Mouse (Mus musculus) spleen, adult 2 months (tissue): ENCODE data around the gene Lpcat1. TPM values are rescaled to one million over a fixed set of nuclear protein-coding genes. Genes with fewer than 3 reads are reported as not detected.

ENCODE experiments used
- DNase-seq, 2 experiments: peaks; one replicate each; pipeline versions ENCODE4 v3.0.0 to v3.0.0-alpha.2; 2012 to 2021; ENCODE audit warnings: low spot score in 2 of 2, low read depth in 1 of 2
- H3K27ac ChIP-seq: fragments of 200-500 bp; 2 replicates; pipeline ENCODE4 v1.5.1; 2012; ENCODE audit warnings: low read length, inconsistent platforms; ENCODE audit not compliant: insufficient read depth
- H3K27me3 ChIP-seq: fragments of 200-500 bp; 2 replicates; pipeline ENCODE4 v1.6.1; 2012; ENCODE audit warnings: mild to moderate bottlenecking, moderate library complexity, low read length, inconsistent platforms; ENCODE audit not compliant: control insufficient read depth, insufficient read depth
- H3K36me3 ChIP-seq: fragments of 200-500 bp; 2 replicates; pipeline ENCODE4 v1.6.1; 2012; ENCODE audit warnings: mild to moderate bottlenecking, low read length, inconsistent platforms; ENCODE audit not compliant: control insufficient read depth, insufficient read depth
- H3K4me1 ChIP-seq: fragments of 200-500 bp; 2 replicates; pipeline ENCODE4 v1.6.1; 2011; ENCODE audit warnings: inconsistent platforms; ENCODE audit not compliant: control insufficient read depth, insufficient read depth, insufficient read length
- H3K4me3 ChIP-seq: fragments of 200-500 bp; 2 replicates; pipeline ENCODE4 v1.5.1; 2011; ENCODE audit warnings: mild to moderate bottlenecking, inconsistent platforms; ENCODE audit not compliant: insufficient read depth, insufficient read length; ENCODE audit errors: extremely low read depth
- CTCF ChIP-seq: fragments of 200-500 bp; IDR thresholded peaks from 2 replicates; pipeline ENCODE4 v1.5.1; 2011; ENCODE audit warnings: mild to moderate bottlenecking, inconsistent platforms; ENCODE audit not compliant: insufficient read depth, insufficient read length, insufficient replicate concordance; ENCODE audit errors: extremely low read depth
- POLR2A ChIP-seq: fragments of 200-500 bp; IDR thresholded peaks from 2 replicates; pipeline ENCODE4 v1.6.1; 2011; ENCODE audit warnings: low read depth, low read length, inconsistent platforms
- WGBS: fragments of 180-500 bp; shearing (Covaris S2); methylation state at CpG from one replicate; pipeline ENCODE4 v1.1.7; 2018; 5-methylcytosine and 5-hydroxymethylcytosine counted together
- polyA plus RNA-seq: library from polyadenylated mRNA; depleted of rRNA; stranded (reverse); fragments of >200 nt; gene quantifications from 2 replicates; pipeline ENCODE4 v1.2.3, GENCODE M21; 2012

Lpcat1 gene
- polyA plus RNA-seq, 1 experiment = 64.9 TPM

- WGBS = 93% methylated on average over 4 of the region's 4 CpGs
- Histone ChIP-seq H3K27me3 (no peaks in the 10 kb centered on the region), H3K27ac (no peak overlapping the region), H3K4me3 (no peak overlapping the region), H3K4me1 (no peaks in the 10 kb centered on the region), H3K36me3 (no peaks in the 10 kb centered on the region)
- TF ChIP-seq POLR2A (no peak), CTCF (no peak)
- no peak for DNase-seq
Observed at GRCm38 (mm10) chr13:73426587-73426986, 40.4 kb upstream of the Lpcat1 start.

- Histone ChIP-seq H3K27me3 (no peaks in the 10 kb centered on the region), H3K36me3 (no peaks in the 10 kb centered on the region), H3K4me3 (no peak overlapping the region), H3K27ac (no peak overlapping the region), H3K4me1 (peaks cover 13% of the 10 kb centered on the region)
- no peak for DNase-seq
- 88% methylated on average over 6 of the region's 6 CpGs for WGBS
- TF ChIP-seq CTCF (no peak), POLR2A (no peak)
Observed at GRCm38 (mm10) chr13:73429605-73430321, 37.2 kb upstream of the Lpcat1 start.

- no peaks in the 10 kb centered on the region for H3K36me3 ChIP-seq
- H3K4me1 ChIP-seq = peaks cover 21% of the 10 kb centered on the region
- WGBS = 83% methylated on average over 7 of the region's 7 CpGs
- no peak overlapping the region for H3K27ac ChIP-seq
- no peaks in the 10 kb centered on the region for H3K27me3 ChIP-seq
- no peak overlapping the region for H3K4me3 ChIP-seq
- no peak for DNase-seq
- TF ChIP-seq CTCF (no peak), POLR2A (no peak)
Observed at GRCm38 (mm10) chr13:73432466-73433149, 34.4 kb upstream of the Lpcat1 start.

- Histone ChIP-seq H3K27me3 (no peaks in the 10 kb centered on the region), H3K27ac (peak overlapping the region; percentile 68), H3K36me3 (no peaks in the 10 kb centered on the region), H3K4me3 (no peak overlapping the region), H3K4me1 (peaks cover 21% of the 10 kb centered on the region)
- WGBS = 47% methylated on average over 15 of the region's 15 CpGs
- DNase-seq = no peak
- TF ChIP-seq POLR2A (no peak), CTCF (no peak)
Observed at GRCm38 (mm10) chr13:73433681-73434535, 33.1 kb upstream of the Lpcat1 start.

GRCm38 (mm10) chr13:73434687-73435086 is 32.3 kb upstream of the Lpcat1 start:
- H3K4me1 ChIP-seq = peaks cover 21% of the 10 kb centered on the region
- no peak overlapping the region for H3K4me3 ChIP-seq
- H3K27ac ChIP-seq = peak overlapping the region; percentile 68
- 21% methylated on average over 5 of the region's 5 CpGs for WGBS
- TF ChIP-seq POLR2A (no peak), CTCF (no peak)
- no peaks in the 10 kb centered on the region for H3K36me3 ChIP-seq
- H3K27me3 ChIP-seq = no peaks in the 10 kb centered on the region
- DNase-seq = peak; percentile 28 to 36

GRCm38 (mm10) chr13:73435662-73436061 is 31.3 kb upstream of the Lpcat1 start:
- H3K4me3 ChIP-seq = no peak overlapping the region
- no peak for DNase-seq
- no peaks in the 10 kb centered on the region for H3K36me3 ChIP-seq
- H3K4me1 ChIP-seq = peaks cover 21% of the 10 kb centered on the region
- no peak for TF ChIP-seq POLR2A
- TF ChIP-seq CTCF = no peak
- no peaks in the 10 kb centered on the region for H3K27me3 ChIP-seq
- 89% methylated on average over 7 of the region's 7 CpGs for WGBS
- no peak overlapping the region for H3K27ac ChIP-seq

- 94% methylated on average over 9 of the region's 9 CpGs for WGBS
- Histone ChIP-seq H3K27ac (no peak overlapping the region), H3K4me1 (peaks cover 13% of the 10 kb centered on the region)
Observed at GRCm38 (mm10) chr13:73439057-73439456, 27.9 kb upstream of the Lpcat1 start.

More at GRCm38 (mm10) chr13:73439057-73439456, 27.9 kb upstream of the Lpcat1 start:
- H3K36me3 ChIP-seq = no peaks in the 10 kb centered on the region
- DNase-seq = no peak
- H3K4me3 ChIP-seq = no peak overlapping the region
- TF ChIP-seq POLR2A (no peak), CTCF (no peak)
- no peaks in the 10 kb centered on the region for H3K27me3 ChIP-seq
